Mouse (Mus musculus) hindbrain, embryonic 12.5 days (tissue): ENCODE data around the gene Tbccd1. TPM values are rescaled to one million over a fixed set of nuclear protein-coding genes. Genes with fewer than 3 reads are reported as not detected.

Source experiments
- ATAC-seq: fragments of 200-750 bp; cut with Nextera tagmentation; 2 replicates; pipeline ENCODE4 v1.8.0; 2017; ENCODE audit warnings: moderate TSS enrichment; ENCODE audit not compliant: low FRiP score
- H3K27ac ChIP-seq: fragments of 300-500 bp; sonication (generic); 2 replicates; pipeline ENCODE4 v1.5.1; 2016; ENCODE audit warnings: mild to moderate bottlenecking
- H3K27me3 ChIP-seq: fragments of 300-500 bp; sonication (generic); 2 replicates; pipeline ENCODE4 v1.6.1; 2016; ENCODE audit warnings: mild to moderate bottlenecking
- H3K36me3 ChIP-seq: fragments of 300-500 bp; sonication (generic); 2 replicates; pipeline ENCODE4 v1.6.1; 2016; ENCODE audit warnings: mild to moderate bottlenecking
- H3K4me1 ChIP-seq: fragments of 300-500 bp; sonication (generic); 2 replicates; pipeline ENCODE4 v1.6.1; 2016
- H3K4me2 ChIP-seq: fragments of 300-500 bp; sonication (generic); replicated peaks from 2 replicates; pipeline ENCODE4 v1.6.1; 2016; ENCODE audit warnings: mild to moderate bottlenecking
- H3K4me3 ChIP-seq: fragments of 300-500 bp; sonication (generic); 2 replicates; pipeline ENCODE4 v1.5.1; 2016; ENCODE audit warnings: mild to moderate bottlenecking
- H3K9ac ChIP-seq: fragments of 300-500 bp; sonication (generic); 2 replicates; pipeline ENCODE4 v1.6.1; 2016; ENCODE audit warnings: mild to moderate bottlenecking, moderate library complexity
- H3K9me3 ChIP-seq: fragments of 300-500 bp; sonication (generic); replicated peaks from 2 replicates; pipeline ENCODE4 v1.6.1; 2016; ENCODE audit warnings: mild to moderate bottlenecking
- WGBS: fragments of 180-500 bp; shearing (Covaris S2); methylation state at CpG from one replicate; pipeline ENCODE4 v1.1.7; 2016; 5-methylcytosine and 5-hydroxymethylcytosine counted together
- polyA plus RNA-seq: library from polyadenylated mRNA; unstranded; fragments of >200 nt; fragmentation: Nextera tagmentation; extraction: Ambion mirVana; gene quantifications from 2 replicates; pipeline ENCODE4 v1.2.1, GENCODE M21; 2016

Gene Tbccd1
- polyA plus RNA-seq, 1 experiment from 2014 or later = 30.1 TPM

DNA sequence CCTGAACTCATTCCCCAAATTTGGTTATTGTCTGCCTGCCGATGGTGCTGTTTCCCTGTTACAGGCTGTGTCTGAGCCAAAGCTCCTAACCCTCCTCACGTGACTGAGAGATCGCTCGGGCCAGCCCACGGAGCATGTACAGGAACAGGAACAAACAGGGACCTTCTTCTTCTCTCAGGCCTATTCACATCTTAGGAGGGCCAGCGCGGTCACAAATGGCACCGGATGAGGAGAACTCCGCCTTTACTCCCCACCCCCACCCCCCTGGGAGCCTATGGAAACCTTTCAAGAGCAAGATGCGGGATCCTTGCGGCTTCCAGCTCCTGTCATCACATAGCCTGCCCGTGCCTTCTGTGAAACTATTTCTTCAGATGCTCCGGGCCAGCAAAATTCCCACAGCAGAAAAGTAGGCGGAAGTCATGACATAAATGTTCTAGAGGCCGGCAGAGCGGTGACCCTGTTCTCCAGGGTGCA is 90.7 kb downstream of the Tbccd1 start:
- no peak for ATAC-seq
- Histone ChIP-seq H3K4me2 (no peak overlapping the region), H3K27me3 (no peaks in the 10 kb centered on the region), H3K36me3 (no peaks in the 10 kb centered on the region), H3K4me3 (no peak overlapping the region), H3K9me3 (no peaks in the 10 kb centered on the region), H3K9ac (no peak overlapping the region), H3K4me1 (no peaks in the 10 kb centered on the region), H3K27ac (no peak overlapping the region)
- WGBS = 66% methylated on average over 16 of the region's 16 CpGs

DNA sequence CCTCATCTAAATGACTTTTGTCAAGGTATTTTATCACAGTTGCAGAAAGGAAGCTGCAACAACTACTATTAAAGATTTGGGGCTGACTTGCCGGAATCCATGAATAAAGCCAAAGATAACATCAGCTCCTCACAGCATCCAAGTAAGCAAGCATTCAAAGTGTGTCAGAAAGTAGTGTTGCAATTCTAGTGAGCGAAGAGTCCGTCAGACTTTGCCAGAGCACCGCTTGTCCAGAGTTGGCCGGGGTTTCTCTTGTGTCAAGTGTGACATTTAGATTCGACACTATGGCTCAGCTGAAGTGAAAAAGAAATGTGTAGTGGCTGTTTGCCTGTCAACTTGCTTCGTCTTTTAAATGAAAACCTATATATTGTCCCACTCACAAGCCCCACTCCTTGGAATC is 91.9 kb downstream of the Tbccd1 start:
- Histone ChIP-seq H3K4me1 (no peaks in the 10 kb centered on the region), H3K36me3 (no peaks in the 10 kb centered on the region), H3K9ac (no peak overlapping the region), H3K27me3 (no peaks in the 10 kb centered on the region), H3K4me3 (no peak overlapping the region), H3K27ac (no peak overlapping the region), H3K4me2 (no peak overlapping the region), H3K9me3 (0 out of 2 replicates have a peak, but pooled peaks cover under 1% of the 10 kb centered on the region)
- WGBS = 92% methylated on average over 7 of the region's 7 CpGs
- no peak for ATAC-seq

Other genes starting within 250 kb of the Tbccd1 start
- gene Dgkg, start 200.4 kb downstream of the Tbccd1 start, polyA plus RNA-seq = 0.17 and 0.31 TPM in 2 replicates
- not detected in 2 replicates for gene Crygs, start 46.1 kb downstream of the Tbccd1 start, polyA plus RNA-seq
- gene Dnajb11, start 176 bp upstream of the Tbccd1 start, polyA plus RNA-seq = 104 and 112 TPM in 2 replicates
- gene Ahsg, start 33.6 kb upstream of the Tbccd1 start, polyA plus RNA-seq = not detected in 2 replicates
- gene Fetub, start 60.7 kb upstream of the Tbccd1 start, polyA plus RNA-seq = not detected in 2 replicates
- gene Hrg, start 93.4 kb upstream of the Tbccd1 start, polyA plus RNA-seq = 0.18 TPM in 1 of 2 replicates, not detected in the other
- gene Kng2, start 171.8 kb upstream of the Tbccd1 start, polyA plus RNA-seq = not detected in 2 replicates
- not detected in 2 replicates for gene Kng1, start 200.2 kb upstream of the Tbccd1 start, polyA plus RNA-seq
- gene Eif4a2, start 249.8 kb upstream of the Tbccd1 start, polyA plus RNA-seq = 240 and 269 TPM in 2 replicates